Mouse (Mus musculus): ENCODE results near the gene Kcnk10. TPM values are rescaled to one million over a fixed set of nuclear protein-coding genes. Genes with fewer than 3 reads are reported as not detected.
A peak's percentile ranks its signal among the peaks of the same experiment; 100 is the strongest.

Gene Kcnk10
- polyA plus RNA-seq, 1 experiment from 2014 or later, result 50.8 TPM

DNA sequence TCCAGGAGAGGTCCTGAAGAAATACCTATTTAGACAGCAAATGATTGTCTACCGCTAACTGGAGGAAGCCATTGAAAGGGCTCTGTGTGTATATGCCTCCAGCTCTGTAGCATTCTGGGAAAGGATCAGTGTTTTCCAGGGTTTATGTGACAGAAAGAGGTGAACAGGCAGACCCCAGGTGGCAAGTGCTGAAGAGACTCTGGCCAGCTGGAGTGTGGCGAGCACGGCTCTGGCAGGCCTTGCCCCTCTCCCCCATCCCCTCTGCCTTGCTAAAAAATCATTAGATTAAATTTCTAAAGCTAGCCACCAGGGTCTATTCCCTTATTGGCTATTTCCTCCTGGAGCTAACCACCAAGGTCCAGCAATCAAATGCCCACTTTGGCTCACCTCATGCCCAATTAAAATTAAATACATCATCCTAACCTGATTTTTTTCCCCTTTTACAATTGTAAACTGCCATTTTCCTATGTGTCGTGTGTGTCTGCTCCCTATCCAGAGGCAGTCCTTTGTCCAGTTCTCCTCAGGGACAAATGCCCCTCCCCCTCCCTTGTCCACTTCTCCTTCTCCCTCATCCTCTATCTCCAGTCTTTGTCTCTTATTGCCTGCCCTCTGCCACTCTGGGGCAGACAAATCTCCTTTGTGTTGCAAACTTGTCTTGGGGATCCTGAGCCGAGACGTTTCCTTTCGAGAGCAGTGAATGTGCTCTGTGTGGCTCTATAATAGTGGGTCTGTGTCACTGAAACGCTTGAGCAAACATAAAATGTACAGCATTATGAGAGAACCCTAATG is 100.2 kb downstream of the Kcnk10 start:
- H3K9me3 ChIP-seq, result no peaks in the 10 kb centered on the region
- no peaks in the 10 kb centered on the region for H3K36me3 ChIP-seq (replicated peaks)
- peaks cover 31% of the 10 kb centered on the region for H3K4me1 ChIP-seq
- peak; percentile 41; the same call in 1 of the 2 replicates for ATAC-seq (replicated peaks)
- H3K27ac ChIP-seq, result peak overlapping the region; percentile 72
- no peaks in the 10 kb centered on the region for H3K27me3 ChIP-seq (replicated peaks)
- no peak overlapping the region for H3K4me2 ChIP-seq
- WGBS, result 14% methylated on average over 8 of the region's 8 CpGs
- H3K9ac ChIP-seq, result no peak overlapping the region
- H3K4me3 ChIP-seq, result no peak overlapping the region

DNA sequence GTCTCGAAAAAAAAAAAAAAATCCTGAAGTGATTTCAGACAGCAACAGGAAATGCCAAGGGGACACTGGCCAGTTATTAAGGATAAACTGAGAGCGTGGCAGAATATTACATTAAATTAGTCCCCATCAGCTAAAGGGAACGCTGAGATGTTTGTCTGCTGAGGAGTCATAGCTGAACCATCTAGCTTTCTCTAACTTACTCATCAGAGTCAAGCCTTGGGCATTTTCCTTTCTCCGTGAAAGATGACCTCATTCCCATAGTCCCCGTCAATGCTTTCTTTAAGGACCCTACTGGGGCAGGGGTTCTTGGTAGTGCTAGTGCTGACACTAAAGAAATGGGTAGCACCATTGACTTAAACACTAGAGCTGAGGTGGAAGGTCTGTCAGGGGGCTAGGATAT is 106.9 kb downstream of the Kcnk10 start:
- H3K4me1 ChIP-seq, result no peaks in the 10 kb centered on the region
- 0 out of 2 replicates have a peak, but pooled peaks cover 3% of the 10 kb centered on the region for H3K36me3 ChIP-seq (replicated peaks)
- no peaks in the 10 kb centered on the region for H3K9me3 ChIP-seq
- no peak overlapping the region for H3K4me2 ChIP-seq
- H3K4me3 ChIP-seq, result no peak overlapping the region
- H3K27ac ChIP-seq, result no peak overlapping the region
- ATAC-seq (replicated peaks), result no peak
- H3K27me3 ChIP-seq (replicated peaks), result no peaks in the 10 kb centered on the region
- no peak overlapping the region for H3K9ac ChIP-seq
- WGBS, result 85% methylated on average over 5 of the region's 5 CpGs

DNA sequence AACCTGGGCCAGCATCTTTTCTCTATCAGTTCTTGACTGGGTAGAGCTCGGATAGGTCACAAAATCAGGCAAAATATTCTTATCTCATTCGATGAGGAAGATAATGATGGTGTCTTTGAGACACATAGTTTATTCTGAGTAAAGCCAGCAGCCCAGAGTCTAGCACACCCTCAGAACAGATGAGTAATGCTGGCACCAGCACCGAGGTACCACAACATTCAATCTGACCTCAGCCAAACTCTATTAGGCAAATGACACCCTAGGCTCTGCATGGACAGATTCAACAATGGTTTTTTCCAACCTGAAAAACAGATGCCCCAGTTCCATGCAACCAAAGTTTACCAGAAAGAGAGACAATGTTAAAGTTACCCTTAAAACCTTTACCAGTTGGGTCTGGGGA is 108.0 kb downstream of the Kcnk10 start:
- Histone ChIP-seq H3K4me3 (no peak overlapping the region), H3K36me3 (replicated peaks) (0 out of 2 replicates have a peak, but pooled peaks cover 3% of the 10 kb centered on the region), H3K27me3 (replicated peaks) (no peaks in the 10 kb centered on the region), H3K9me3 (no peaks in the 10 kb centered on the region), H3K4me2 (no peak overlapping the region), H3K9ac (no peak overlapping the region), H3K27ac (no peak overlapping the region), H3K4me1 (no peaks in the 10 kb centered on the region)
- 92% methylated on average over 3 of the region's 3 CpGs for WGBS
- ATAC-seq (replicated peaks), result no peak

DNA sequence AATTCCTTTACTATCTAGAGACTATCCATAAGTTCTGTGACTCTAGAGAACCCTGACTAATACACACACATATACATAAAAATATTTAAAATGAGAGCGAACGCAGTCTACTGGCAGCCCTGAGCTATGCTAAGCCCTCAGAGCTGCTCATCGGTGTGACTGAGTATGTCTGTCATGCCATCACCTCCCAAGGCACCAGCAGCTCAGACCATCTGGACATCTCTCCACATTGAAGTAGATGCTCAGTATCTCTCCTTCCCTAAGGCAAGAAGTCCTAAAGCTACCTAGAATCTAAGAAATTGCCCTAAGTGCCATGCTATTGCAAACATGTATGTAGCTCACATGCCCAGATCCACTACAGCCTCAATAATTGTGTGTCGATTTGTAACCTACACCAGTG is 110.3 kb downstream of the Kcnk10 start:
- no peak for ATAC-seq (replicated peaks)
- no peaks in the 10 kb centered on the region for H3K9me3 ChIP-seq
- WGBS, result 97% methylated on average over 4 of the region's 4 CpGs
- no peaks in the 10 kb centered on the region for H3K4me1 ChIP-seq
- 0 out of 2 replicates have a peak, but pooled peaks cover 3% of the 10 kb centered on the region for H3K36me3 ChIP-seq (replicated peaks)
- no peak overlapping the region for H3K4me2 ChIP-seq
- no peak overlapping the region for H3K4me3 ChIP-seq
- H3K27ac ChIP-seq, result no peak overlapping the region
- H3K27me3 ChIP-seq (replicated peaks), result no peaks in the 10 kb centered on the region
- H3K9ac ChIP-seq, result no peak overlapping the region

DNA sequence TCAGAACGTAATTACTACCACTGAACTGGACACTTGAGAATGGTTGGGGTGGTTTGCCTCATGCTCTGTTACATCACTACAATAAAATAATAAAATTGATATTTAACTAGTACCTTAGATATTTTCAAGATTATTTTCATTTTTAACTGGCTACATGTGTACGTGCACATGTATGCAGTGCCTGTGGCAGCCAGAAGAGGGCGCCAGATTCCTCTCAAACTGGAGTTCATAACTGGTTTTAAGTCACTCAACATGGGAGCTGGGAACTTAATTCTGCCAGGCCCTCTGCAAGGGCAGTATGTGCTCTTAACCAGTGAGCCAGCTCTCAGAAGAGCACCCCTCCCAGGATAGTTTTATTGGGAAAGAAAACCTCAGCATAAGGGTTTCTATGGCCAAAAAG is 118.2 kb downstream of the Kcnk10 start:
- Histone ChIP-seq H3K4me3 (no peak overlapping the region), H3K36me3 (replicated peaks) (no peaks in the 10 kb centered on the region), H3K4me1 (no peaks in the 10 kb centered on the region), H3K27me3 (replicated peaks) (no peaks in the 10 kb centered on the region), H3K9ac (no peak overlapping the region), H3K4me2 (no peak overlapping the region), H3K9me3 (no peaks in the 10 kb centered on the region), H3K27ac (no peak overlapping the region)
- ATAC-seq (replicated peaks), result no peak
- WGBS, result 48% methylated on average over 3 of the region's 3 CpGs

DNA sequence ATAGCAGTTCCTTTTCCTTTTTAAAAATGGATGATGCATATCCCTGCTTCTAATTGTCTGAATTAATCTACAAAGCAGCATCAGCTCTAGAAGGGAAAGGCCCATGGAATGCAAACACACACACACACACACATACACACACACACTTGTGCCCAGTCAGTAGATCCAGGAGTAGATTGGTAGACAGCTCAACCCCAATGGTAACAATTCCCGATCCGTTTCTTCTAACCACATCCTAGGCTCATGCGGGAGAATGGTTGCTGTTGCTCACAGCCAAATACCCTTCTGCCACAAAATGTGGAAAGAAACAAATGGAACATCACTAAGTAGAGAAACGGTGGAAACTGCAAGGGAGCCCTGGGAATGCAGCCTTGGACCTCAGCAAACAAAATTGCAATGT is 119.2 kb downstream of the Kcnk10 start:
- Histone ChIP-seq H3K9ac (no peak overlapping the region), H3K4me1 (no peaks in the 10 kb centered on the region), H3K27ac (no peak overlapping the region), H3K4me2 (no peak overlapping the region), H3K27me3 (replicated peaks) (no peaks in the 10 kb centered on the region), H3K36me3 (replicated peaks) (no peaks in the 10 kb centered on the region), H3K4me3 (no peak overlapping the region), H3K9me3 (no peaks in the 10 kb centered on the region)
- no peak for ATAC-seq (replicated peaks)
- 91% methylated on average over 4 of the region's 4 CpGs for WGBS

GRCm38 (mm10) chr12:98458516-98458915 is 119.6 kb downstream of the Kcnk10 start:
- no peak overlapping the region for H3K27ac ChIP-seq
- WGBS, result 69% methylated on average over 5 of the region's 5 CpGs
- H3K4me2 ChIP-seq, result no peak overlapping the region
- H3K27me3 ChIP-seq (replicated peaks), result no peaks in the 10 kb centered on the region
- H3K36me3 ChIP-seq (replicated peaks), result no peaks in the 10 kb centered on the region
- H3K4me3 ChIP-seq, result no peak overlapping the region
- H3K9ac ChIP-seq, result no peak overlapping the region
- H3K9me3 ChIP-seq, result no peaks in the 10 kb centered on the region
- no peak for ATAC-seq (replicated peaks)
- H3K4me1 ChIP-seq, result no peaks in the 10 kb centered on the region

DNA sequence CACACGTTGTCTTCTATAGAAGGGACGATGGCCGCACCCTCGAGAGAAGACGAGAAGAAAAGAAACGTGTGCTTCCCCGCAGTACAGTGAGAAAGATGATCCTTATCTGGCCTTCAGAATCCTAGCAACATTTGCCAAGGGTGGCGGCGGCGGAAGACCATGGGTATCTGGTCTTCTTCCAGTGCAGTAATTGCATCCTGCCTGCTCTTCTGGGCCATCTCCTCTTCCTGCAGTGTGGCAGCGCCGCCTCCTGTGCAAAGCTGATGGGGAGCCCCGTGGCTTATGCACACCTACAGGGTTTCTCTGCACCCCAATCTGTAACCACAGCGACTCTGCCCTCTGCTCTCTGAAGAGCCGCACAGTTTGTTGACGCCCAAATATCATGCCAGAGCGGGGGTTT is 124.9 kb downstream of the Kcnk10 start:
- Histone ChIP-seq H3K36me3 (replicated peaks) (no peaks in the 10 kb centered on the region), H3K4me3 (no peak overlapping the region), H3K9ac (no peak overlapping the region), H3K9me3 (no peaks in the 10 kb centered on the region), H3K4me2 (no peak overlapping the region), H3K27me3 (replicated peaks) (no peaks in the 10 kb centered on the region), H3K27ac (no peak overlapping the region), H3K4me1 (no peaks in the 10 kb centered on the region)
- WGBS, result 90% methylated on average over 17 of the region's 17 CpGs
- no peak for ATAC-seq (replicated peaks)

DNA sequence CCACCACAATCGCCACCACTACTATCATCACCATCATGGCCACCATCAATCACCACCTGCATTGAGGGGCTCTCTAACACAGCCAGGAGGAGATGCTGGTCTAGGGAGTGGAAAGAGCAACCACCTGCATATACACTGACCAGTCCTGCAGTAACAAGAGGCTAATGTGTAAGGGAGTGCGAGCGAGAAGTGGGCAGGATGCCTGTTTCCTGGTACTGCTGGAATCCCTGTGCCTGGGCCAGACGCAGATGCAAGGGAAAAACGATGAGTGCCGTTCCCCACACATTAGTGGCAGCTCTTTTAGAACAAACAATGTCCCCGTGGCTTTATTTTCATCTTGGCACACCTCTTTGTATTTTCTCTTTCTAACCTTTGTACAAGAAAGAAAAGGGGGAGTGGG is 125.5 kb downstream of the Kcnk10 start:
- Histone ChIP-seq H3K4me1 (no peaks in the 10 kb centered on the region), H3K36me3 (replicated peaks) (no peaks in the 10 kb centered on the region), H3K27ac (no peak overlapping the region), H3K27me3 (replicated peaks) (no peaks in the 10 kb centered on the region), H3K4me2 (no peak overlapping the region), H3K4me3 (no peak overlapping the region), H3K9ac (no peak overlapping the region), H3K9me3 (no peaks in the 10 kb centered on the region)
- ATAC-seq (replicated peaks), result no peak
- WGBS, result 83% methylated on average over 7 of the region's 7 CpGs

DNA sequence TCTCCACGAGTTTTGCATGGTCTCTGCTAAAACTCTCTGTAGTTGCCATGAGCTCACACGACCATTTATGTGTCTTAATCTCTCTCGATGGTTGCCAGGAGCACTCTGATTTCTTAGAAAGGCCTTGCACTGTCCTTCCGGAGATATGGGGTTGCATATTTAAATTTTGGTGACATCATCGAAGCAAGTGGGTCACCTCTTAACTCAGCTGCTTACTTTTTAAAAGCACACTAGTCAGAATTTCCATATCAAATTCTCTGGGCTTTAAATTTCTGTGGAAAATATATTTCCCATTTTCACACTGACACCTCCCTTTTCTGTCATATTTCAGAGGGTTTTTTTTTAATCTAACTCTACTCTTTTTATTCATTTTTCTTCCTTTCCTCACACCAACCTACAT is 132.5 kb downstream of the Kcnk10 start:
- ATAC-seq (replicated peaks), result no peak
- Histone ChIP-seq H3K27me3 (replicated peaks) (no peaks in the 10 kb centered on the region), H3K9ac (no peak overlapping the region), H3K9me3 (no peaks in the 10 kb centered on the region), H3K4me2 (no peak overlapping the region), H3K4me3 (no peak overlapping the region), H3K27ac (no peak overlapping the region), H3K4me1 (no peaks in the 10 kb centered on the region), H3K36me3 (replicated peaks) (no peaks in the 10 kb centered on the region)
- 59% methylated on average over 5 of the region's 5 CpGs for WGBS

DNA sequence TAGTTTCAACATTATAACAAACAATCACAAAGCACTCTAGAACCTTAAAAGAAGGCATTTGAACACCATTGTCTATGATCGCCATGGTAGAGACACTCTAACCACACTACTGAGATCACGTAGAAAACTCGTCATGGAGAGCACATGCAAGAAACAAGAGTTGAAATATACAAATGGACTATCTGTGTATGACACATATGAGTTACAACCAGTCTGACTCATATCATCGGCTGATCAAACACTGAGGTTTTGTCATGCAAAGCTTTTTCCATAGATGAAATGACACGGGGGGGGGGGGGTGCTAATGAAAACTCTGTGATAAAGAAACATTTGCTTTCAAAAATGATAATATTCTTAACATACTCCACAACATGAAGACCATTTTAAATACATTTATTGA is 133.2 kb downstream of the Kcnk10 start:
- Histone ChIP-seq H3K4me2 (no peak overlapping the region), H3K9ac (no peak overlapping the region), H3K4me3 (no peak overlapping the region), H3K27ac (no peak overlapping the region), H3K36me3 (replicated peaks) (no peaks in the 10 kb centered on the region), H3K9me3 (no peaks in the 10 kb centered on the region), H3K4me1 (no peaks in the 10 kb centered on the region), H3K27me3 (replicated peaks) (no peaks in the 10 kb centered on the region)
- no peak for ATAC-seq (replicated peaks)
- 92% methylated on average over 5 of the region's 5 CpGs for WGBS

- H3K4me3 ChIP-seq, result no peak overlapping the region
- ATAC-seq (replicated peaks), result no peak
- H3K27me3 ChIP-seq (replicated peaks), result no peaks in the 10 kb centered on the region
- H3K4me1 ChIP-seq, result no peaks in the 10 kb centered on the region
- no peaks in the 10 kb centered on the region for H3K9me3 ChIP-seq
- H3K36me3 ChIP-seq (replicated peaks), result no peaks in the 10 kb centered on the region; the same call in 1 of the 2 replicates
- WGBS, result 88% methylated on average over 3 of the region's 3 CpGs
- no peak overlapping the region for H3K9ac ChIP-seq
- no peak overlapping the region for H3K27ac ChIP-seq
- no peak overlapping the region for H3K4me2 ChIP-seq
Observed at GRCm38 (mm10) chr12:98443754-98444153, 134.4 kb downstream of the Kcnk10 start.

DNA sequence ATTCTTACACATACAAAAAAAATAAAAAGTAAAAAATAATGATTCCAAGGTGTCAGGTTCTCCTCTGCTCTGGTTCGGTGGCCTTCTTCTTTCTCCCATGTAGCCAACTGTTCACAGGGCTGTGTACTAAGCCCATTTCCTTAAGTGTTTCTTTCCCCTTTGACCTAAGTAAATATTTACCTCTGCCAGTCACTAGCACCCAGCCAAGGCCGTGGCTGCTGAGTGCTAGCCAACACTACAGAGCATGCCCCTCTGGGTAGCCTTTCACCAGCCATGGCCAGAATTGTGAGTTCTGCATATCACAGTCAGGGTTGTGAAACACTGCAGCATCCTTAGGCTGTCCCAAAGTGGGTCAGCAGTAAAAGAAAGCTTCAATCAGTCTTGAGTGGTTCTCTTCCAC is 140.0 kb downstream of the Kcnk10 start:
- Histone ChIP-seq H3K4me2 (no peak overlapping the region), H3K27me3 (replicated peaks) (no peaks in the 10 kb centered on the region), H3K9ac (no peak overlapping the region), H3K4me3 (no peak overlapping the region), H3K4me1 (no peaks in the 10 kb centered on the region), H3K27ac (no peak overlapping the region), H3K9me3 (no peaks in the 10 kb centered on the region), H3K36me3 (replicated peaks) (peaks cover 22% of the 10 kb centered on the region; the same call in 1 of the 2 replicates)
- no peak for ATAC-seq (replicated peaks)
- WGBS, result 75% methylated on average over 2 of the region's 2 CpGs

All from midbrain, embryonic 15.5 days (tissue).